Mouse (Mus musculus) spleen, adult 2 months (tissue): ENCODE measurements around the gene Atp5d. TPM values are rescaled to one million over a fixed set of nuclear protein-coding genes. Genes with fewer than 3 reads are reported as not detected.

Source experiments
- DNase-seq, 2 experiments: peaks; one replicate each; pipeline versions ENCODE4 v3.0.0 to v3.0.0-alpha.2; 2012 to 2021; ENCODE audit warnings: low spot score in 2 of 2, low read depth in 1 of 2
- H3K27ac ChIP-seq: fragments of 200-500 bp; 2 replicates; pipeline ENCODE4 v1.5.1; 2012; ENCODE audit warnings: low read length, inconsistent platforms; ENCODE audit not compliant: insufficient read depth
- H3K27me3 ChIP-seq: fragments of 200-500 bp; 2 replicates; pipeline ENCODE4 v1.6.1; 2012; ENCODE audit warnings: mild to moderate bottlenecking, moderate library complexity, low read length, inconsistent platforms; ENCODE audit not compliant: control insufficient read depth, insufficient read depth
- H3K36me3 ChIP-seq: fragments of 200-500 bp; 2 replicates; pipeline ENCODE4 v1.6.1; 2012; ENCODE audit warnings: mild to moderate bottlenecking, low read length, inconsistent platforms; ENCODE audit not compliant: control insufficient read depth, insufficient read depth
- H3K4me1 ChIP-seq: fragments of 200-500 bp; 2 replicates; pipeline ENCODE4 v1.6.1; 2011; ENCODE audit warnings: inconsistent platforms; ENCODE audit not compliant: control insufficient read depth, insufficient read depth, insufficient read length
- H3K4me3 ChIP-seq: fragments of 200-500 bp; 2 replicates; pipeline ENCODE4 v1.5.1; 2011; ENCODE audit warnings: mild to moderate bottlenecking, inconsistent platforms; ENCODE audit not compliant: insufficient read depth, insufficient read length; ENCODE audit errors: extremely low read depth
- CTCF ChIP-seq: fragments of 200-500 bp; IDR thresholded peaks from 2 replicates; pipeline ENCODE4 v1.5.1; 2011; ENCODE audit warnings: mild to moderate bottlenecking, inconsistent platforms; ENCODE audit not compliant: insufficient read depth, insufficient read length, insufficient replicate concordance; ENCODE audit errors: extremely low read depth
- POLR2A ChIP-seq: fragments of 200-500 bp; IDR thresholded peaks from 2 replicates; pipeline ENCODE4 v1.6.1; 2011; ENCODE audit warnings: low read depth, low read length, inconsistent platforms
- WGBS: fragments of 180-500 bp; shearing (Covaris S2); methylation state at CpG from one replicate; pipeline ENCODE4 v1.1.7; 2018; 5-methylcytosine and 5-hydroxymethylcytosine counted together
- polyA plus RNA-seq: library from polyadenylated mRNA; depleted of rRNA; stranded (reverse); fragments of >200 nt; gene quantifications from 2 replicates; pipeline ENCODE4 v1.2.3, GENCODE M21; 2012

The Atp5d gene
- polyA plus RNA-seq, 1 experiment: 592 TPM

DNA sequence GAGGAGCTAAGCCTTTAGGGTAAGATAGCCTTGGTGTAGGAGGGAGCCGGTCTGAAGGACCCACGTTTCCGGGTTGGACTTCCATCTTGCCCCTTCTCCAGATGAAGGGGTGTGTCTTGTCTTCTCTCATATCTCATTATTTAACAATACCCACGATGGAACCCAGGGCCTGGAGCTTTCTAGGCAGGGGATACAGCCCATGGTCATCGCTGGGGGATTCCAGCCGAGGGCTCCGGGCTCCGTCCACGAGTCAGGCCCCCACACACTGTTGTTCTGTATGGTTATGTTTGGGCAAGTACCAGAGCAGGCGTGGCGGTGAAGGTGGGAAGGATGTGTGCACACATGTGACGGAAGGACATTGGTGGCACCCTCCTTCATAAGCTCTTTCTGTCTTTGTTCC, 5.7 kb downstream of the Atp5d start:
- Histone ChIP-seq H3K27ac (no peak overlapping the region), H3K4me1 (peaks cover 21% of the 10 kb centered on the region), H3K4me3 (no peak overlapping the region), H3K27me3 (0 out of 2 replicates have a peak, but pooled peaks cover 3% of the 10 kb centered on the region), H3K36me3 (peaks cover 12% of the 10 kb centered on the region)
- WGBS: 90% methylated on average over 12 of the region's 12 CpGs
- no peak for DNase-seq
- TF ChIP-seq CTCF (no peak), POLR2A (no peak)

DNA sequence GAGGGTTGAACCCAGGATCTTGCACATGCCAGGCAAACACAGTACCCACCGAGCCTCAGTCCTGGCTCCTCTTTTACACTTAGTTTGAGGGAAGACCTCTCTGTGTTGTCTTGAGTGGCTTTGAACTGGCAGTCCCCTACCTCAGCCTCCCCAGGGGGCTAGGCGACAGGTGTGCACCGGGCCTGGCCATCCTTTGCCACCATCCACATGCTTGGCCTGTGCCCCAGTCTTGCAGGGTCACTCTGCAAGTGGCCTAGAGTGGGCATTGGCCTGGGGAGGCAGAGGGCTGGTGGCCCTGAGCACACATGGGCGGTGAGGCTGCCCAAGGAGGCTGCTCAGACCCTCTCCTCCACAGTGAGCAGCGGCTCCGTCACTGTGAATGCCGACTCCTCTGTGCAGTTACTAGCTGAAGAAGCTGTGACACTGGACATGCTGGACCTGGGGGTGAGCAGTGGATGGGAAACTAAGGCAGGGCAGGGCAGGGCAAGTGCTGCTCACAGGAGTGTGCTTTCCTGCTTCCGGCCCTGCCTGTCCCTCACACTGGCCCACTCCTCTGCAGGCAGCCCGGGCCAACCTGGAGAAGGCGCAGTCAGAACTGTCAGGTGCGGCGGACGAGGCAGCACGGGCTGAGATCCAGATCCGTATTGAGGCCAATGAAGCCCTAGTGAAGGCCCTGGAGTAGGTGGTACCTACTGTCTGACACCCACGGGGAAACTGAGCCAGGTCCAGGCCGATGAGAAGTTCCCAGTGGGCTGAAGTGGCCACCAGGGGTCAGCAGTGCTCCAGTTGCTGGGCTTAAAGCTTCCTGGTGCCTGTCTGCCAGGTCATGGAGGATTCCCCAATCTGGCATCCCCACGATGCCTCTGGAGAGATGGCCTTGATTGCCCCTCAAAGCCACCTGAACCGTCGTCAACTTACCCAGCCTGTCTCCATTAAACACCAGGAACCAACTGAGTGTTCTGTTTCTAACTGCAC, 6.7 kb downstream of the Atp5d start:
- no peak overlapping the region for H3K4me3 ChIP-seq
- 82% methylated on average over 20 of the region's 20 CpGs for WGBS
- H3K4me1 ChIP-seq: peaks cover 16% of the 10 kb centered on the region
- peak in 1 of 2 experiments; percentile 73 for DNase-seq
- H3K27me3 ChIP-seq: no peaks in the 10 kb centered on the region
- H3K36me3 ChIP-seq: peaks cover 12% of the 10 kb centered on the region
- TF ChIP-seq POLR2A (no peak), CTCF (peak; percentile 88)
- no peak overlapping the region for H3K27ac ChIP-seq

DNA sequence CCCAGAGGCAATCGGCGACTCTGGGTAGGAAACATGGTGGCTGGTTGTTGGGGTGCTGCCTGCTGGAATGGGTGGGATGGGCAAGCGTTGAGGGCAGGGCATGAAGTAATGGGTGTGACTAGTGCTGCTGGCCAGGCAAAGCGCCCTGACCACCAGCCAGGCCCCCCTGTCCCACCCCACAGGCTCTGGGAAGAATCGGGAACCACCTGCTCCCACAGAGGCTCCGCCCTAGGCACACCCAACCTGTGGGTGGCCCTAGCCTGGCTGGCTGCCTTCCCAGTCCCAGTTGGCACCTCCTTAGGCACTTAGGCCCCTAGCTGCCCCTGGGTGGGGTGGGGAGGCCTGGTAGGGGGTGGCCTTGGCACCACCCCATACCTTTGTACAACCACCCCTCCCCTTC, 7.5 kb downstream of the Atp5d start:
- no peak overlapping the region for H3K27ac ChIP-seq
- no peak for DNase-seq
- no peaks in the 10 kb centered on the region for H3K27me3 ChIP-seq
- TF ChIP-seq CTCF: no peak
- no peak for TF ChIP-seq POLR2A
- H3K36me3 ChIP-seq: peaks cover 14% of the 10 kb centered on the region
- H3K4me3 ChIP-seq: no peak overlapping the region
- 76% methylated on average over 6 of the region's 6 CpGs for WGBS
- peaks cover 16% of the 10 kb centered on the region for H3K4me1 ChIP-seq

DNA sequence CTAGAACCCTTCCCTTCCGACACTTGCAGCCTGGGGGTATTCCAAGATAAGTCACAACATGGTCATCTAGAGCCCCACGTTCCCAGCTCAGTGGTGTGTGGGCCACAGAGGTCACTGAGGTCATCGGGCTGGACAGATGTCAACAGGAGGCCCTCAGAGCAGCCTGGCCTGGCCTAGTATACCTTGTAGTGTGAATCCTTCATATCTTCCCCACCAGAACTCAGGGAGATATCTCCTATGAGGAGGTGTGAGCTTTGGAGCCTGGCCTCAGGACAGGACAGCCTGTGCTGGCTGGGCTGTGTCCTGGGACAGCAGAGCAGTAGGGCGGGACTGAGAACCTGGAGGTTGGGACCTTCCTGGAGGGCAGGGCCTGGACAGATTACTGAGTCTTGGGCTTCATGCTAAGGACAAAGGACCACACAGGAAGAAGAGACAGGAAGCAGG, 8.2 kb downstream of the Atp5d start:
- Histone ChIP-seq H3K4me1 (peaks cover 12% of the 10 kb centered on the region), H3K27me3 (no peaks in the 10 kb centered on the region), H3K27ac (peak overlapping the region; percentile 0; the same call in 1 of the 2 replicates), H3K4me3 (no peak overlapping the region), H3K36me3 (peaks cover 19% of the 10 kb centered on the region)
- DNase-seq: no peak
- WGBS: 95% methylated on average over 4 of the region's 4 CpGs
- TF ChIP-seq POLR2A: no peak

DNA sequence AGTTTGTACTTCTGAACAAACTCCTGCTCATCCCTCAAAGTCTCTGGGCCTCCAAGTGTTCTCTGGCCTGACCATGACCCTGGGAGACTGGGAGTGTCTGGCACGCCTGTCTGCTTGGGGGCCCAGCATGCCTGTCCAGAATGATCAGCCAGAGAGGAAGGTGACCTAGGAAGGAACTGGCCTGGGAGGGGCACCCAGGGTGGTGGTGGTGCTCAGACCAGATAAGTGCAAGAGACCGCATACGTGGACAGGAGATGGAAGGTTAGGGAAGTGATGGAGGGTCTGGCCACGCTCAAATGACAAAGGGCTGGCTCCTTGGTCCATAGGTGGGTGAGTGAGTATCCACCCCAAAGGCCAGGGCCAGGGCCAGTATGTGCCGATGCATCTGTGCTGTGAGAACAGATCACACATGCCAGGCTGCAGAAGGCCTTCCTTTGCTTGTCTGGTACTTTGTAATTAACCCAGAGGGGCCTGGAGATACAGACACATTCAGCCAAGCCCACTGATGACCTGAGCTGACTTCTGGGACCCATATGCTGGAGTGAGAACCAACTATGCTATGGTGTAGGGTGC, 8.8 kb downstream of the Atp5d start:
- DNase-seq: no peak
- Histone ChIP-seq H3K27me3 (no peaks in the 10 kb centered on the region), H3K27ac (peak overlapping the region; percentile 94), H3K4me3 (no peak overlapping the region), H3K36me3 (peaks cover 23% of the 10 kb centered on the region), H3K4me1 (peaks cover 14% of the 10 kb centered on the region)
- 86% methylated on average over 5 of the region's 5 CpGs for WGBS
- TF ChIP-seq CTCF: no peak
- no peak for TF ChIP-seq POLR2A

DNA sequence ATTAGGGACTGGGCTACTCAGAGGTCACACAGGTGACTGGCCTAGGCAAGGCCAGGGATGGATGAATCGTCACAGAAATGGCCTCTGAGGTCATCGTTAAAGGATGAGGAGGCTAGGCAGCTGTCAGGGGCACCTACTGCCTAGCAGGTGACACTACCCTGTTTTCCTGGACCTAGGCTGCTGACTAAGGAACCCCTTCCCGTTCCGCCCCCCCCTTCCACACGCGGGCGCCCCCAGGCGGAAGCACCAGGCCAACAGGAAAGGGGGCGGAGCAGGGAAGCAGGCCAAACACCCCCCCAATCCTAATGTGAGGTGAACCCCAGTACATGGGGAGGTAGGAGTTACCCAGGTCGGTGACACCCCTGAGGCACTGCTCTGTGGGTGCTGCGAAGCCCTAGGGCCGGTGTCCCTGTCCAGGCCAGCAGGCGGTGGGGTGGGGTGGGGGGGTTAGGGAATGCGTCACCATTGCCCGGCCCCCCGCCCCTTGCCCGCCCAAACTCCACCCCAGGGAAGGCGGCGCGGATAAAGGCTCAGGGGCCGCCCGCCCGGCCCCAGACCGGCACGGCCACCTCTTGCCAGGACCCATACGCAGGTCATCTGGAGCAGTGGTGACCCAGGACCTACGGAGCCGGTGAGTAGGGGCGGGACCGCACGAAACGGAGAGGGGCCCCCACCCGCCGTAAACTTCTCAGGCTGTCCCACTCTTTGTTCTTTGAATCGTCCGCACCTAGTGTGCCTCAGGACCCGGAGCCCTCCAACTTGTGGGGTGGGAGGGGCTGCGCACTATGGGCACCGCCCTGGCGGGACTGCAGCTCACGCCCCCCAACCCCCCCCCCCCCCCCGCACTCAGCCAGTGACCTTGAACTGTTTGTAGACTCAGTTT, 9.5 kb downstream of the Atp5d start, which contains the start of gene Midn:
TSS of gene Midn (plus strand) at position 554 of the 883 bp plus-strand sequence.
- Histone ChIP-seq H3K27me3 (no peaks in the 10 kb centered on the region), H3K4me3 (peak within 1 kb of the TSS; percentile 82), H3K4me1 (peaks cover 17% of the 10 kb centered on the region), H3K27ac (peak within 1 kb of the TSS; percentile 94), H3K36me3 (peaks cover 24% of the 10 kb centered on the region)
- 1% methylated on average over 38 of the region's 42 CpGs for WGBS
- no peak for DNase-seq
- TF ChIP-seq POLR2A: peak; percentile 56; the same call in 1 of the 2 replicates
- no peak for TF ChIP-seq CTCF
